Mouse (Mus musculus): Measurements from ENCODE around the gene Ccnq.

DNA sequence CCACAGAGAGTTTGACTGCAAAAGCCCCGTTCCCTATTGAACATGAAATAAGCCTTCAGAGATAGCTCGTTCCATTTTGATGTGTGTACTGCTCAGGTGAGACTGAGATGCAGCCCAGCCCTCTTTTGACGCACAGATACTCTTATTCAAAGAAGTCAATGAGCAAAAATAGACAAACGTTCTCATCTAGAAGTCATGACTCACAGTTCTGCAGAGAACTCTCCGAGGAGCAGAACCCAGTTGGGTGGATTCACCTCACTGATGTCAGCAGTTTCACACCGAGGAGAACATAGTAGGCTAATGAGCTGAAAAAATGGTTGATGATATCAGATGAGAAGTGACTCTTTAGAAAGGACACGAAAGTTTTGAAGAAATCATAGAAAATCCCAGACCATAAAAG lies 5.3 kb downstream of the Ccnq start:
- TF ChIP-seq CTCF (conservative IDR thresholded peaks at IDR 0.05; ENCODE audit: low read length) (no peak), NANOG (IDR thresholded peaks at IDR 0.05; ENCODE audit: borderline replicate concordance, low read length) (no peak)
